Mouse (Mus musculus) CH12F3 (cell line): Measurements from ENCODE around the gene Txndc15.

ENCODE experiments used
- in situ Hi-C: fragments of 300-500 bp; cut with MboI; formaldehyde crosslinking; loops from 2 replicates; pipeline ENCODE4 v1.14.3; 2020; ENCODE audit warnings: low sequenced_read_pairs

Gene Txndc15

DNA sequence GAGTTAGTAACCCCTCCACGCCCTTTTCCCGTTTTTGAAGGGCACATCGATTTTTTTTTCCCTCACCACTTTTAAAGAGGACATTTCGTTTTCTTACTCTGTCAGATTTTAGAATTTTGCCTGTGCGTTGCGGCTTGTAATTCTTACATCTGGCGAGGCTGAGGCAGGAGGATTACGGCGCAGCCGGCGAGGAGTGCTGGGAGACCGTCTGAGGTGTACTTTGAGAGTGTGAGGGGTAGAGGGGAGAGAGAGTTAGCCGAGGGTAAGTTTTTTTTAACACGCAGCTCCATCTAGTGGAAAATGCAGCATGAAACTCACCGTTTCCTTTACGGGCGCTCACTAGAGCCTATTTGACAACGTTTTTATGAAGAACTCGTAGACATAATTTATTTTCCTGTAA lies 13.4 kb downstream of the Txndc15 start:
- in situ Hi-C loops = no loop called here

DNA sequence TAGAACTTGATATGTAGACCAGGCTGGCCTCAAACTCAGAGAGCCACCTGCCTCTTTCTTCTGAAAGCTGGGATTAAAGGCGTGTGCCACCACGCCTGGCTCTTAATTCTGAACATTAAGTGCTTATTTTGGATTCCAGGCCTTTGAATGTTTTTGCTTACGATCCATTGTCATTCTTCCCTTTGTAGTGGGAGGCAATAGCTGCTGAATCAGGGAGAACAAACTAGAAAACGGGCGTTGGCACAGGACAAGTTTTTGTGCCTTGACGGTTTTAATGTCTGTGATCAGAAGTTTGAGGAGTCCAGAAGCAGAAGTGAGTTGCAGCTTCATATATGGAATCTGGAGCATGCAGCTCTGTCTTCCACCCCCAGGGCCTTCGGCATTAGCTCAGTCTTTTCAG lies 16.3 kb downstream of the Txndc15 start:
- in situ Hi-C loops = no loop called here

DNA sequence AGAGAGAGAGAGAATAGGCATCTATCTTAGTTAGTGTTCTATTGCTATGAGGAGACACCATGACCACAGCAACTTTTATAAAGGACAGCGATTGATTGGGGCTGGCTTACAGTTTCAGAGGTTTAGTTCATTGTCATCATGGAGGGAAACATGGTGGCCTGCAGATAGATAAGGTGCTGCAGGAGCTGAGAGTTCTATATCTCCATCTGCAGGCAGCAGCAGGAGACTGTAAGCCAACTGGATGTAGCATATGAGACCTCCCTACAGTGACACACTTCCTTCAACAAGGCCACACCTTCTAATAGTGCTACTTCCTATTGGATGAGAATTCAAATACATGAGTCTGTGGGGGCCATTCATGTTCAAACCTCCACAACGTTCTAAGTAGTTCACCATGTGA lies 17.7 kb downstream of the Txndc15 start:
- in situ Hi-C loops = no loop called here

DNA sequence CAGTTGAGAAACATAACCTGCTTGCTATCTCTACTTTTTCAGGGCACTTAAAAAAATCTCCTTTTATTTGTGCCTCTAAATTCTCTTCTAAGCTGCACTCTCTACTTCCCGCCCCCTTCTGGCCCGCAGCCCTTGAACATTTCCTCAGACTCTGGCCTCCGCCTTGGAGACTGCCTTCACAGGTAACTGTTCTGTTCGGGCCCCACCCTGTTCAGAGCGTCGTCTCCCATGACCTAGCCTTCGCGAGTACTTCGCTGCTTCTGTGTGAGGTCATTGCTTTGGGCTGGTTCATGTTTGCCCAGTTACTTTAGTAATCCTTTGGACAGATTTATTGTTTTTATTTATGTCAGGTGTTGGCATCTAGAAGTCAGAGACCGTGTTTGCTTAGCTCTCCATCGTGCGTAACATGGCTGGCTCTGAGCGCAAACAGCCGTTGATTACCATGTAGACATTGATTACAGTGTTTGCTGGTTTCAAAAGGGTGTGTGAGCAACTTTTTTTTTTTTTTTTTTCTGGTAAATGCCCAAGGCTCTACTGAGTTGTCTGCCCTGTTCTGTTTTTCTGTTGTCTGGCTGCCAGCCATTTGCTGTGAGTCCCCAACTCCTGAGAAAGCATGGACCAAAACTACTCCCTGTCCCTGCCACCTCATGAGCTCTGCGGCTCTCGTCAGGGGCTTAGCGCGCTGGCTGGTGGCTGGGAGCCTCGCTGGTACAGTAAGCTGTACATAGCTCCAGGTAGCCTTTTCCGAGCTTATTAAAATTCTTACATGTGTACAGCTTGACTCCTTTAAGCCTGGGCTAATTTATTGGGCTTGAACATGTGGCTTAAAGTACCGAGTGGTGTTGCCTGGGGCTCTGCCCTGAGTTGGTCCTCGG lies 19.4 kb downstream of the Txndc15 start:
- in situ Hi-C loops = no loop called here

DNA sequence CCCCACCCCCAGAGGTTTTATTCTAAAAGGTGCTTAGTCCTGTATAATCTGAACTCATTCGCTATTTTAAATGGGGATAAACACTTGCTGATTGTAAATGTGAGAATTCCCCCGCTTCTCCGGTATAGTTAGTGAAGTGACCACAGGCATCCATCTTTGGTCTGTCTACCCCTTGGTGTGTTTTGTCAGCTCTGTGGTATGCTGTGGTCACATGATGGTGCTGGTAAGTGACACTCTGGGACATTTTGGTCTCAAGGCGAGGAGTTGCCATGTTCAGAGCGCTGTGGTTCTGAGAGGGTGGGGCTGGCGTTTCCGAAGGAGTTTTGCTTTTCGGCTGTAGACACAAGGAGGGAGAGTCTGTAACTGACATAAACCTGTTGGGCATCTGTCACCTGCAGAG lies 23.4 kb downstream of the Txndc15 start:
- in situ Hi-C loops = no loop called here

DNA sequence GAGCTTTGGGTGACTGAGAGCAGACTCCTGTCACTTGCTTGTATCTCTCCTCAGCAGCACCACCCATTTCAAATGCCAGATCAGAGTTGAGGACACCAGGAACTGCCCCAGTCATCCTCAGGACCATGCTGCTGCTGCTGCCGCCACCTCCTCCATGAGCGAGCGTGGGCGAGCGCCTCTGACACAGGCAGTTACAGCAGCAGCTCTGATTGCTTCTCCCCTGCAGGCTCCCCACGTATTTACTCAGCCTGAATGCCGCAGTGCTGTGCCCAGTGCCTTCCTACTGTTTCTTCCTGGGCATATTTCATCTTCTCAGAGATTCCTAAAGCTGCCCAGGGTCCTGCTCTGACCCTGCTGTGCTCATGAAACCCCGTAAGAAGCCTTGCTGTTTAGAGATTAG lies 27.9 kb downstream of the Txndc15 start:
- in situ Hi-C loops = no loop called here

DNA sequence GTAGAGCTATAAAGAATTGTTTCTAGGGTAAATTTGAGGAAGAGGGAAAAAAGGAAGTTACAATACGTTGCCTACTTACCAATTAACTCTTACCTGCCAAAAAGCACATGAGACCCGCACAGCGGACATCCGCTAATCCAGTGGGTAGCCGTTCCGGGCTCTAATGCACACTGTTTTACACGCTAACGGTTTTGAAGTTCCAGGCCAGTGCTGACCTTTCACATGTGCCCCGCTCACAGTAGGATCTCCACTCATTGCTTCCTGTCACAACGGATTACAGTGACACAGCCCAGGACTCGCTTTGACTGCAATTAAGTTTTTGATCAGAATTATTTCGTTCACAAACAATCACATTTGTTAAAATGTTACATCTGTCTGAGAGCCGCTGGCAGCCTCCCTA lies 39.9 kb downstream of the Txndc15 start:
- in situ Hi-C loops = no loop called here

DNA sequence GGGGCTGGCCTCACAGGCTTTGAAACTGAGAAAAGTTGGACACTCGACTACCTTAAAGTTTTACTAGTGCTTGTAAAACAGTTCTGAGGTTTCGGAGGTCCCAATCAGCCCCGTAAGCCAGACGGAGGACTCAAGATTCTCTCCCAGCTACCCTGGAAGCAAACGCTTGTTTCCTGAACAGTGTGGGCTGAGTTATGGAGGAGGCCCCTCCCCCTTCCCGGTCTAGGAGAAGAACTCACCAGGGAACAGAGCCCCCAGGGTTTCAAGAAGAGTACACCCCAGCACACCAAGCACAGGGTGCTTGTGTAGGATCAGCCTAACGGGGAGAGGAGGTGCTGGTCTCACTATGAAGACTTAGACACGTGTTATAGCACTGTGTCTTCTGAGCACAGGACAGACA lies 42.3 kb downstream of the Txndc15 start:
- in situ Hi-C loops = no loop called here

DNA sequence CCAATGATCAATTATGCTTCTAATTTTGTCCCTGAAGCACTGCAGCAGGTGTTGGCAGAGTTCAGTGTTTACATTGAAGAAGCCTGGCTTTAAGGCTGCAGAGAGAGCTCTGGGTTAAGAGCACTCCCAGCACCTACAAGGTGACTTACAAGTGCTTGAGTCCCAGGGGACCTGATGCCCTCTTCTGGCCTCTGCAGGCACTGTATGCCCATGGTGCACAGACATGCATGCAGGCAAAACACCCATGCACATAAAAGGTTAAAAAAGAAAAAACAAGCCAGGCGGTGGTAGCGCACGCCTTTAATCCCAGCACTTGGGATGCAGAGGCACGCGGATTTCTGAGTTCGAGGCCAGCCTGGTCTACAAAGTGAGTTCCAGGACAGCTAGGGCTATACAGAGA lies 43.2 kb downstream of the Txndc15 start:
- in situ Hi-C loops = no loop called here

DNA sequence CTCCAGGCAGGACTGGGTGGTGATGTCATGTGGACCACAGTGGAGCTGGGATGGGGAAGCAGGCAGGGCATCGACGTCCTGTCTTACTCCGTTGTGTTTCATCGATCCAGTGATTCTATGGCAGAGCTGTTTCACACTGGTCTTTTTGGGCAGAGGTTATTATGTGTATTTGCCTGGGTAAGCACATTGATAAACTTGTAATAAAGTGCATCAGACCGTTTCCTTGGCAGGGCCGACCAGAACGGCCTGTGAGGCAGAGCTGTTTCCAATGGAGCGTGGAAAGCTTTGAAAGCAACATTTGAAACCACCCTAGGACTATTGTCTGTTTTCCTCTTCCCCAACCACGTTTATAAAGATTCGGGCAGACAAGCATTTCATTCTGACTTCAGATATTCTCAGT lies 46.1 kb downstream of the Txndc15 start:
- in situ Hi-C loops = no loop called here

DNA sequence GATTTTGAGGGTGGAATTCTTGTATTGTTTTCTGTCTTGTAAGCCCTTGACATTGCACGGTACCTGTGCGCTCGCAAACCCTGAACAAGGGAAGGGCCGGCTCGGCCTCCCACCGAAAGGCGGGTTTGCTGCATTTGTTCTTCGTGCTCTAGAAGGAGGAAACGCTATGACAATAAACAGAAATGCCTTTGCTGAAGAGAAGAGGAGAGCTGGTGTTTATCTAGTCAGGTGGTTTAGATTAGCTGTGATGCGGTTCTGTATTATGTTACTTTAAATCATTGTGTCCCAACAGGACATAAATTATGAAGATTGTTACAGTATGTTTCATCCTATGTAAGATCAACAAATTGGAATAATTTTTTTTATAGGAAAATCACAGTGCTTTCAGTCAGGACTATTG lies 47.0 kb downstream of the Txndc15 start:
- in situ Hi-C loops = no loop called here

DNA sequence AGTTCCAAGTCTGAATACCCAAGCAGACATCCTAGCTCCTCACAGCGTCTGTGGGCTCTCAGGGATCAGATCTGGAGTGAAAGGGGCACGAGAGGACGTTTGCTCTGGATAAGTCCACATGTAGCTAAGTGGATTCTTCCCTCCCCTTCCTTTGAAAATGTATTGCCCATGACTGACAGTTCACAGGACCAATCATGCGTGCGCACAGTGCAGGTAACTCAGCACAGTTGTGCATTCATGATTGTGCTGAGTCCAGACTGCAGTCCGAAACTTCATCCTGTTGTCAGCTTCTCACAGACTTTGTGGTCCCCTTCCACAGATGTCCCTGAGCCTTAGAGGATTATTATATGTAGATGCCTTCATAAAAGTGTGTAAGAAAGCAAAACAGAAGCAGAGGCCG lies 59.9 kb downstream of the Txndc15 start:
- in situ Hi-C loops = no loop called here

DNA sequence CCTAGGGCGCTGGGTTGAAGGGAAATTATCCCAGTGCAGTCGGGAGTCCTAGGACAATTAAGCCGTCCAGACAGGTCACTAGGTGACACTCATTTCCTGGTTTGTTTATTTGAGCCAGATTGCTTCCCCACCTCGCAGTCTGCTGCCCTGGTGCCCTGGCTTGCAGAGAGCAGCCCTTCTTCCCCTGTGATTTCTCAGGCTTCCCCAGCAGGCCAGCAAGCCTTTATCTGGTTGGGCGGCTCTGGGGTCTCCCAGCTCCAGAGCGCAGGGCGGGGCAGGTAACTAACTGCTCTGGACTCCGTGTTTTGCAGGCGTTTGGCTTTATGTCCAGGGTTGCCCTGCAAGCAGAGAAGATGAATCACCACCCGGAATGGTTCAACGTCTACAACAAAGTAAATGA lies 60.6 kb downstream of the Txndc15 start:
- in situ Hi-C loops = no loop called here
